In genomic region chr16:92503105-92503504, GRCm38 (mm10) we compare ENCODE assay signal across 23 mouse cellular contexts. TPM values are rescaled to one million over a fixed set of nuclear protein-coding genes. Genes with fewer than 3 reads are reported as not detected.
DNase-seq lines count a peak whose midpoint lies in the region; ATAC-seq and TF ChIP-seq lines count a peak whose summit lies in the region.
"Had no signal": no experiment of that assay in that cellular context is flagged by ENCODE, and none has a peak within 500 bp of the region (broad histone marks: within the 10 kb centered on the region; RNA-seq: fewer than 3 reads in every experiment).

No protein-coding gene starts in this region.

- in situ Hi-C loops in CH12.LX (cut with MboI; ENCODE audit: low pct_ligation_motif_present, low pct_unique_long_range_greater_than_20kb, low sequenced_read_pairs), result no loop called here

- no peak overlapping the region for H3K9ac ChIP-seq in embryonic facial prominence, embryonic 14.5 days (ENCODE audit: low read depth, low read length)
- H3K9ac ChIP-seq in CH12.LX (ENCODE audit: insufficient read depth, low read depth), result no peak overlapping the region

- DNase-seq in embryo, embryonic 10 days (ENCODE audit: low spot score), result peak; percentile 47
- DNase-seq in embryo, embryonic 11 days, result no peak
- peak; percentile 26 for DNase-seq in embryonic facial prominence, embryonic 14.5 days (ENCODE audit: low spot score)
- no peak for DNase-seq in embryonic facial prominence, embryonic 10.5 days (ENCODE audit: low spot score)
- DNase-seq in CH12.LX (ENCODE audit: extremely low read depth), result peak; percentile 79
- peak; percentile 55 for DNase-seq in fat pad, adult 2 months (ENCODE audit: extremely low read depth, low read depth, low spot score)
- no peak for DNase-seq in adrenal gland, postnatal 25 days
- no peak for DNase-seq in lung, postnatal 36 days
- DNase-seq: adrenal gland, adult 2 months; adrenal gland, adult 8-10 months; adrenal gland, postnatal 10 days; adrenal gland, postnatal 14 days; adrenal gland, postnatal 36 days; B cell, adult 2 months; cerebellum, adult 11 months; cerebellum, adult 11-12 months; cerebellum, adult 18-20 months; cerebellum, adult 2 months had no signal

- TF ChIP-seq EP300 in CH12.LX (IDR thresholded peaks at IDR 0.05; ENCODE audit: low read length), result peak; percentile 68

- no peak overlapping the region for H3K4me2 ChIP-seq in embryonic facial prominence, embryonic 14.5 days (ENCODE audit: low read depth, low read length)
- no peak overlapping the region for H3K4me2 ChIP-seq in CH12.LX (ENCODE audit: insufficient read depth, low read depth, poor library complexity, severe bottlenecking)

- ATAC-seq in embryonic facial prominence, embryonic 14.5 days (ENCODE audit: low read depth), result no peak
- ATAC-seq: activated CD4-positive, CD25-positive, alpha-beta regulatory T cell, adult 4 months; CD4-positive, CD25-positive, alpha-beta regulatory T cell, adult 4 months; Patski had no signal

- TF ChIP-seq RAD21 in CH12.LX (IDR thresholded peaks at IDR 0.05; ENCODE audit: low read depth, low read length), result no peak

- no peaks in the 10 kb centered on the region for H3K9me3 ChIP-seq in embryonic facial prominence, embryonic 14.5 days (ENCODE audit: control insufficient read depth, low read length)
- no peaks in the 10 kb centered on the region for H3K9me3 ChIP-seq in embryonic facial prominence, embryonic 10.5 days
- H3K9me3 ChIP-seq in CH12.LX (replicated peaks; ENCODE audit: low read length), result peaks cover 8% of the 10 kb centered on the region

- dilution Hi-C loops in CH12.LX (cut with MboI; ENCODE audit: extremely low pct_ligation_motif_present, extremely low pct_unique_long_range_greater_than_20kb, low sequenced_read_pairs), result no loop called here

- TF ChIP-seq POLR2A in CH12.LX (IDR thresholded peaks at IDR 0.05; ENCODE audit: low read depth, low read length), result no peak

- H3K27ac ChIP-seq in embryonic facial prominence, embryonic 14.5 days (replicated peaks; ENCODE audit: low read depth, low read length), result no peak overlapping the region
- H3K27ac ChIP-seq in embryonic facial prominence, embryonic 10.5 days (replicated peaks), result no peak overlapping the region
- H3K27ac ChIP-seq in CH12.LX (ENCODE audit: insufficient read depth, low read depth), result no peak overlapping the region

- no peak for TF ChIP-seq CTCF in CH12.LX (conservative IDR thresholded peaks at IDR 0.05 in 1 of 2, IDR thresholded peaks at IDR 0.05 in 1 of 2; ENCODE audit: low read depth in 2 of 2, low read length in 2 of 2)

- H3K4me3 ChIP-seq in embryonic facial prominence, embryonic 14.5 days (ENCODE audit: low read depth, low read length), result no peak overlapping the region
- no peak overlapping the region for H3K4me3 ChIP-seq in embryonic facial prominence, embryonic 10.5 days
- no peak overlapping the region for H3K4me3 ChIP-seq in CH12.LX (replicated peaks in 1 of 3; ENCODE audit: low read depth in 2 of 3, low read length in 2 of 3, poor library complexity in 1 of 3)

- H3K79me2 ChIP-seq in CH12.LX (replicated peaks; ENCODE audit: control insufficient read depth, extremely low read depth, insufficient read depth, poor library complexity, severe bottlenecking), result no peaks in the 10 kb centered on the region

- 56% methylated on average over 5 of the region's 5 CpGs for WGBS in embryonic facial prominence, embryonic 14.5 days
- WGBS in embryonic facial prominence, embryonic 10.5 days, result 62% methylated on average over 5 of the region's 5 CpGs

- no peaks in the 10 kb centered on the region for H3K36me3 ChIP-seq in embryonic facial prominence, embryonic 14.5 days (ENCODE audit: control insufficient read depth, insufficient read depth, low read length)
- no peaks in the 10 kb centered on the region for H3K36me3 ChIP-seq in embryonic facial prominence, embryonic 10.5 days (replicated peaks)
- H3K36me3 ChIP-seq in CH12.LX (replicated peaks in 1 of 2; ENCODE audit: control insufficient read depth in 1 of 2, insufficient read depth in 1 of 2, low read length in 1 of 2), result no peaks in the 10 kb centered on the region
- H3K36me3 ChIP-seq: G1E had no signal

- H3K4me1 ChIP-seq in embryonic facial prominence, embryonic 14.5 days (ENCODE audit: control insufficient read depth, insufficient read depth, low read length), result peaks cover 7% of the 10 kb centered on the region; the same call in 1 of the 2 replicates
- H3K4me1 ChIP-seq in embryonic facial prominence, embryonic 10.5 days, result peaks cover 20% of the 10 kb centered on the region
- H3K4me1 ChIP-seq in CH12.LX (ENCODE audit: control insufficient read depth in 1 of 2, insufficient read depth in 2 of 2), result peaks cover 12 to 46% of the 10 kb centered on the region in 2 experiments

- peaks cover 28% of the 10 kb centered on the region for H3K27me3 ChIP-seq in embryonic facial prominence, embryonic 14.5 days (replicated peaks; ENCODE audit: control insufficient read depth, insufficient read depth, low read length)
- peaks cover 38% of the 10 kb centered on the region for H3K27me3 ChIP-seq in embryonic facial prominence, embryonic 10.5 days (replicated peaks; ENCODE audit: low read depth, poor library complexity, severe bottlenecking)
- no peaks in the 10 kb centered on the region for H3K27me3 ChIP-seq in CH12.LX (replicated peaks)

TF ChIP-seq in CH12.LX, 34 proteins besides CTCF, POLR2A, EP300 and RAD21 (continues in another document):
- TF ChIP-seq IRF4 (IDR thresholded peaks at IDR 0.05; ENCODE audit: low read depth, low read length), result no peak
- TF ChIP-seq JUN (IDR thresholded peaks at IDR 0.05; ENCODE audit: insufficient read depth, low read depth, low read length), result no peak
- TF ChIP-seq USF1 (IDR thresholded peaks at IDR 0.05; ENCODE audit: low read depth, low read length), result no peak
- no peak for TF ChIP-seq NELFE (IDR thresholded peaks at IDR 0.05; ENCODE audit: low read depth, low read length)
- TF ChIP-seq USF2 (conservative IDR thresholded peaks at IDR 0.05; ENCODE audit: low read depth, low read length), result no peak
- TF ChIP-seq MAFK (IDR thresholded peaks at IDR 0.05; ENCODE audit: insufficient replicate concordance, low read length), result no peak
- no peak for TF ChIP-seq SMC3 (IDR thresholded peaks at IDR 0.05; ENCODE audit: low read depth, low read length)
- TF ChIP-seq SIN3A (IDR thresholded peaks at IDR 0.05; ENCODE audit: low read length), result no peak; the same call in 1 of the 2 replicates
- peak; percentile 57; the same call in 1 of the 2 replicates for TF ChIP-seq TCF12 (IDR thresholded peaks at IDR 0.05; ENCODE audit: low read depth, low read length)
- TF ChIP-seq UBTF (IDR thresholded peaks at IDR 0.05; ENCODE audit: low read depth, low read length), result no peak
- peak; percentile 51; the same call in 1 of the 2 replicates for TF ChIP-seq BHLHE40 (IDR thresholded peaks at IDR 0.05; ENCODE audit: low read depth, low read length)
- no peak for TF ChIP-seq MEF2A (IDR thresholded peaks at IDR 0.05; ENCODE audit: borderline replicate concordance, low read depth, low read length)
- TF ChIP-seq JUND (conservative IDR thresholded peaks at IDR 0.05; ENCODE audit: low read depth, low read length), result no peak
- TF ChIP-seq KAT2A (IDR thresholded peaks at IDR 0.05; ENCODE audit: insufficient replicate concordance, low read length), result no peak
- no peak for TF ChIP-seq HCFC1 (IDR thresholded peaks at IDR 0.05; ENCODE audit: low read depth, low read length)
- TF ChIP-seq MYC (IDR thresholded peaks at IDR 0.05; ENCODE audit: low read depth, low read length), result 0 out of 2 replicates have a peak, but pooled peaks have one; percentile 40
- no peak for TF ChIP-seq MXI1 (IDR thresholded peaks at IDR 0.05; ENCODE audit: low read depth, low read length)
- TF ChIP-seq MAZ (IDR thresholded peaks at IDR 0.05; ENCODE audit: low read depth, low read length), result no peak
- TF ChIP-seq GABPA (IDR thresholded peaks at IDR 0.05; ENCODE audit: insufficient replicate concordance, low read depth, low read length), result no peak
- no peak for TF ChIP-seq ELF1 (IDR thresholded peaks at IDR 0.05; ENCODE audit: low read depth, low read length)
- no peak for TF ChIP-seq ZKSCAN1 (IDR thresholded peaks at IDR 0.05; ENCODE audit: borderline replicate concordance, low read depth, low read length)
- no peak for TF ChIP-seq NRF1 (IDR thresholded peaks at IDR 0.05; ENCODE audit: low read depth, low read length)
- TF ChIP-seq ZNF384 (IDR thresholded peaks at IDR 0.05; ENCODE audit: low read depth, low read length), result no peak
- no peak for TF ChIP-seq ZC3H11A (IDR thresholded peaks at IDR 0.05; ENCODE audit: low read depth, low read length)
- TF ChIP-seq TBP (conservative IDR thresholded peaks at IDR 0.05; ENCODE audit: low read depth, low read length), result no peak
- TF ChIP-seq ZMIZ1 (IDR thresholded peaks at IDR 0.05; ENCODE audit: low read depth, low read length), result no peak
- TF ChIP-seq E2F4 (IDR thresholded peaks at IDR 0.05; ENCODE audit: insufficient replicate concordance, low read depth, low read length), result no peak
- no peak for TF ChIP-seq RCOR1 (conservative IDR thresholded peaks at IDR 0.05; ENCODE audit: low read depth, low read length)
- no peak; the same call in 1 of the 2 replicates for TF ChIP-seq CHD2 (IDR thresholded peaks at IDR 0.05; ENCODE audit: low read length)
- TF ChIP-seq POLR2AphosphoS2 (IDR thresholded peaks at IDR 0.05; ENCODE audit: low read depth, low read length), result no peak
- peak; percentile 49; the same call in 1 of the 2 replicates for TF ChIP-seq ETS1 (conservative IDR thresholded peaks at IDR 0.05; ENCODE audit: low read depth, low read length)
- no peak for TF ChIP-seq PAX5 (IDR thresholded peaks at IDR 0.05; ENCODE audit: low read length)
- TF ChIP-seq MAX (IDR thresholded peaks at IDR 0.05; ENCODE audit: low read length), result no peak

RNA-seq across cellular contexts. Expression of gene Clic6, which starts 17.6 kb away (rescaled TPM):
- 3.0 and 4.1 TPM in 2 replicates for polyA plus RNA-seq in embryonic facial prominence, embryonic 14.5 days (2014; fragmentation: Nextera tagmentation; extraction: Ambion mirVana)
- polyA plus RNA-seq in embryonic facial prominence, embryonic 10.5 days (2016; fragmentation: Nextera tagmentation; extraction: Ambion mirVana), result 5.0 and 5.6 TPM in 2 replicates
- total RNA-seq in CH12.LX (2012; rRNA removed), result 0.80 and 1.2 TPM in 2 replicates
- 0.16 and 0.24 TPM in 2 replicates for total RNA-seq in CH12.LX (2014; rRNA removed)
- 0.08 TPM in 1 of 2 replicates, not detected in the other for polyA plus RNA-seq in CH12.LX (2012; ENCODE audit: insufficient read length, low read depth)
- total RNA-seq in adrenal gland, postnatal 25 days (2021), result not detected in 2 replicates
- total RNA-seq: MEL had no signal
- polyA plus RNA-seq: activated CD4-positive, CD25-positive, alpha-beta regulatory T cell, adult 4 months; CD4-positive, CD25-positive, alpha-beta regulatory T cell, adult 4 months had no signal

RNA-seq across cellular contexts. Expression of gene Rcan1, which starts 32.4 kb away (rescaled TPM):
- polyA plus RNA-seq in embryonic facial prominence, embryonic 14.5 days (2014; fragmentation: Nextera tagmentation; extraction: Ambion mirVana), result 34.6 TPM in 2 replicates
- polyA plus RNA-seq in embryonic facial prominence, embryonic 10.5 days (2016; fragmentation: Nextera tagmentation; extraction: Ambion mirVana), result 32.8 and 38.2 TPM in 2 replicates
- total RNA-seq in CH12.LX (2012; rRNA removed) (10.0 and 10.5 TPM in 2 replicates), CH12.LX (2014; rRNA removed) (15.3 and 15.5 TPM in 2 replicates)
- polyA plus RNA-seq in CH12.LX (2012; ENCODE audit: insufficient read length, low read depth), result 12.4 and 13.5 TPM in 2 replicates
- total RNA-seq in adrenal gland, postnatal 25 days (2021), result 14.7 and 16.2 TPM in 2 replicates

Comparison
In these comparisons a context has a peak if more than half of its experiments do, and no peak if none do; other contexts are left out.
1. DNase-seq: peak in embryo, embryonic 10 days (single experiment), embryonic facial prominence, embryonic 14.5 days (single experiment), CH12.LX (single experiment) and fat pad, adult 2 months (single experiment); none in embryo, embryonic 11 days (single experiment), embryonic facial prominence, embryonic 10.5 days (single experiment), adrenal gland, postnatal 25 days (single experiment) and lung, postnatal 36 days (single experiment).